Mouse (Mus musculus): ENCODE measurements around the gene Pxdn. TPM values are rescaled to one million over a fixed set of nuclear protein-coding genes. Genes with fewer than 3 reads are reported as not detected.

Pxdn gene
- 0.09 and 0.52 TPM in 2 replicates for polyA plus RNA-seq (2012; ENCODE audit: low replicate concordance)

DNA sequence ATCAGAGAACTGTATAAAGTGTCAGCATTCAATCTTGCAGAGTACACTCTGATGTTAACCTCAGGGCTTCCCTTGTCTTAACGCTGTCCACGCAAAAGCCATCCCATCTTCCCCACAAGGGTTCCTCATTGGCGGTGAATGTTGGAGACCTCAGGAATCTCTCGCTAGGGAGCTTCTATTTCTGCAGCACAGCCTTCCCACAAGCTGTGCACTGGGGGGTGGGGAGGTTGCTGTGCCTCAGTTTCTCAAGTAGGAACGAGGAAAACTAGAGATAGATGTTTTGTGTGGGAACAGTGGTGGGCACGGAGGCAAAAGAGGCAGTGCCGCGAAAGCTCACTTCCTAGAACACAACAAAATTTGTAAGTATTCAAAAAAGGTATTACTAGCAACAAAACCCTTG is at the start of gene Pxdn:
TSS of gene Pxdn (plus strand) at position 301 of the 400 bp plus-strand sequence.

Other genes with a start within 250 kb of the Pxdn start
- not detected in 2 replicates for gene Tpo, start 195.0 kb downstream of the Pxdn start, polyA plus RNA-seq (2012; ENCODE audit: low replicate concordance)

Data from leukemia stem cell, adult 10-12 weeks (primary cell).